Mouse (Mus musculus) adrenal gland, adult 2 months (tissue): ENCODE results near the gene Tomm20l. TPM values are rescaled to one million over a fixed set of nuclear protein-coding genes. Genes with fewer than 3 reads are reported as not detected.
"Not testable (repeated sequence)": the region's sequence is repeated elsewhere in the genome, so short reads cannot be mapped to it uniquely, and the experiment has no call there.

Source experiments
- DNase-seq: peaks from one replicate; pipeline ENCODE4 v3.0.0; 2021
- long read RNA-seq: library from polyadenylated mRNA; stranded (forward); transcript quantifications from one replicate; pipeline ENCODE4 v2.0.0, GENCODE M21; 2021
- polyA plus RNA-seq: library from polyadenylated mRNA; depleted of rRNA; stranded (reverse); fragments of >200 nt; gene quantifications from 2 replicates; pipeline ENCODE4 v1.2.3, GENCODE M21; 2012; rRNA removed
- total RNA-seq, 2 experiments: library from RNA; stranded (reverse); gene quantifications; 2 replicates each; pipeline ENCODE4 v1.2.3; 2021

Tomm20l gene
- total RNA-seq (1 to 10 TPM; 7.5 to 7.6 TPM), polyA plus RNA-seq (0.30 and 0.82 TPM in 2 replicates)
- long read RNA-seq, partial matches to known transcripts = 0 of 5 reads
- long read RNA-seq, other reads (novel, unspliced or antisense) = 0 of 5 reads

DNA sequence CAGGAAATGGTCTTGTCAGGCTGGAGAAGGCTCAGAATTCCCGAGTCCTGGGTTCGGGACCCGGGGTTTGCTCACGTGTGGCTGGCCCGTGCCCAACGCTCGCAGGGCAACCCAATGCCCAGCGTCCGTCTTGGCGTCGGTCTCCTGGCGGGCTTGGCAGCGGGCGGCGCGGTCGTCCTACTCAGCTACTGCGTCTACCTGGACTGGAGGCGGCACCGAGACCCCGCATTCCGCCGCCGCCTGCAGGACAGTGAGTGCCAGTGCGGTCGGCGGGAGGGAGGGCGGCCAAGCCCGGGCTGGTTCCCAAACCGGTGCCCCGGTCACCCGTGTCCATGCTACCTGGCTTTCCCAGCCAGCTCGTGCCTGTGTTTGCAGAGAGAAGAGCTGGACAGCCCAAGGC, at the start of gene Tomm20l:
Gene Tomm20l, plus strand, starts transcription at position 98 of the 400 bp plus-strand sequence.
- DNase-seq = peak; percentile 77

DNA sequence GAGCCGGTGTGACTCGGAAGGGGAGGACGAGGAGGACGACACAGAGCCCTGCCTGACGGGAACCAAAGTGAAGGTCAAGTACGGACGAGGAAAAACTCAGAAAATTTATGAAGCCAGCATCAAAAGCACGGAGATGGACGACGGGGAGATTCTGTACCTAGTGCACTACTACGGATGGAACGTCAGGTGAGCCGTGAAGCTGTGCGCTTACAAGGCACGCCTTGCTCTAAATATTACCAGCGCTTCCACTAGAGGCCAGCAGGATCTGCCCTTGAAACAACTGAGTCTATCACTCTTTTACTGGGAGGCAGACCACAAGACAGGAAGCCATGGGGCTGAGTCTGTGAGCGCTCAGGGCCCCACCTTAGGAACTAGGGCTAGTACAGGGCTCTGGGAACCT, 41.4 kb upstream of the Tomm20l start:
- DNase-seq = peak; percentile 26

DNA sequence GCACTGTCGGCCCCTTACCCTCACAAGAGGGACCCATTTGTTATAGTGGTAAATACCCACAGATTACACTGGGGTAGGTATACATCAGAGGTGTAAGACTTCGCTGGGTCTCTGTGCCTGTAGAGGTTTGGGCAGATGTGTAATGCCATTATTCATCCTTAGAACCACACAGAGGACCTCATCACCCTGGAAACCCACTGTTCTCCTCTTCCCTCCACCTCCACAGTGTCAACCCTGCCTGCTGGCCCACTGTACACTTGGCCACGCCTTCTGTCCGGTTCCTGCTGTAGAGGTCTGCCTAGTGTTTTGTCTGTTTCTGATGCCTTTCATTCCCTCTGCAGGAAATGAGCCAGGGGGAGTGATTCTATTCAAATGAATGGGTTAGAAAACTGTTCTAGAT, 39.2 kb upstream of the Tomm20l start:
- DNase-seq = peak; percentile 29

- DNase-seq = peak; percentile 59
Observed at GRCm38 (mm10) chr12:71073113-71073730, 38.0 kb upstream of the Tomm20l start.

DNA sequence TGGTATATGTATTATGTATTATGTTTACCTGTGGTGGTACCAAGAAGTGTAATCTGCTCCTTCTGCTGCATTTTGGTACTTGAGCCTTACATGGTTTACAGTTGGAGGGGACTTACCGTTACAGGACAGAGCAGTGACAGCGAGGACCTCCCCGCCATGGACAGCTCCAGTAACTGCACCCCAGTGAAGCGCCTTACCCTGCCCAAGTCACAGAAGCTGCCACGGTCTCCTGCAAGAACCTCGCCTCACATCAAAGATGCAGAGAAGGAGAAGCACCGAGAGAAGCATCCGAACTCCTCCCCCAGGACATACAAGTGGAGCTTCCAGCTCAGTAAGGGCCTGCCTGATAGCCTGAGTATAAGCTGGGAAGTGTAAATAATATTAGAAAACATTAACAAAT, 24.9 kb upstream of the Tomm20l start:
- DNase-seq = no peak

DNA sequence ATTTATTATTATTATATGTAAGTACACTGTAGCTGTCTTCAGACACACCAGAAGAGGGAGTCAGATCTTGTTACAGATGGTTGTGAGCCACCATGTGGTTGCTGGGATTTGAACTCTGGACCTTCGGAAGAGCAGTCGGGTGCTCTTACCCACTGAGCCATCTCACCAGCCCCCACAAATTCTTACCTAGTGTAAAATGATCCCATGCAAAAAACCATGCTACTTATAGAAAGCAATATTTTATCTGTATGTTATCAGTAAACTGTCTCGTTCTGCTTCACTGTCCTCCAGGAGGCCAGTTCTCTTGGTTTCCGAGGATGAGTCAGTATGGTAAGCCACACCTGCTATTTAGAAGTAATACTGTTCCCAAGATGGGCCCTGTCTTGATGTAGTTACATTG, 7.0 kb upstream of the Tomm20l start:
- not testable (repeated sequence) for DNase-seq

DNA sequence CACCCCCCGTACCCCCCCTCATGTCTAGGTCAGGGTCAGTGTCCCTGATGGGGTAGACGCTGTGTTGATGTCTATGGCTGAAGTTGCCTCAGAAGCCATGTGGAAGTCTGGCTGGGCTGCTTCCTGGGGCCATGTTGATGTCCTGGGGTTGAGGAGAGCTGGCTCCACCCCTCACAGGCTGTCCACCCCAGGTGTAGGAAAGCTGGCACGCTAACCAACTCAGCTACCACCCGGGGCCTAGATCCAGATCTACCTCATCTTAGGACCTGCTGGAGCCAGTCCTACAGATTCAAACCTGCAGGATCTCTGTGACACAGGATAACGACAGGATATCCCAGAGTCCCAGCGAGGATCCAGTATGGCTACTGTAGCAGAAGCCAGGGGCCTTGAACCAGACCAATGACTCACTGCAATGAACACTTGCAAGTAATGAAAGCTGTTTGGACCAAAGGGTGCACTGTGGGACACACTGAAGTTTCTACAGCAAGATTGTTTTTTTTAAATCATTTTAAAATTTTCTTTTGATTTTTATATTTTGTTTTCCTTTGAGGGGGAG, 3.9 kb upstream of the Tomm20l start:
- DNase-seq = peak; percentile 74

GRCm38 (mm10) chr12:71113074-71113473, 1.8 kb downstream of the Tomm20l start:
- DNase-seq = no peak

DNA sequence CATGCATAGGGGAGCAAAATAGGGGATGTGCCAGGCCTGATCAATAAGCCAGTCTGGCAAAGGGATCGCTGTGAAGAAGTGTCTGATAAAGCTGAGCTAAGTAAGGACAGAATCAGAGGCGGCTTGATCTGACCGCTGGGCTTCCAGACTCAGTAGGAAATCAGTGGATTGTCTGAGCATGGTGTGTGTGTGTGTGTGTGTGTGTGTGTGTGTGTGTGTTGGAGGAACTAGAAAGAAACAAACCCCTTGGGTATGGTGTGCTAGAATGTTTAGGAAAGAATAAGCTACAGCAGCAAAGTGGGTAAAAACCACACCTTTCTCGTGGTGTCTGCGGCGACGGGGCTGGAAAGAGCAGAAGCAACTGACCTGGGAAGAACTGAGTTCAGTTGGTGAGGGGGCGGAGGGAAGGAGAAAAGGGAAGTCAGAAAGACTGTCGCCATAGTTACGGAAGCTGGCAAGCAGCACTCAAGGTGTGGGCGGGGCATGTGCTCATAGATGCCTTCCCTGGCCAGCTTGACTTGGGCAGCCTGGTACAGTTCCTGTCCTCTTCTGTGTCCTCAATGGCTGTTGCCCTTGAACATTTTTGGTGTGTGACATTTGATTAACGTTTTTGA, 2.6 kb downstream of the Tomm20l start:
- DNase-seq = peak; percentile 79

DNA sequence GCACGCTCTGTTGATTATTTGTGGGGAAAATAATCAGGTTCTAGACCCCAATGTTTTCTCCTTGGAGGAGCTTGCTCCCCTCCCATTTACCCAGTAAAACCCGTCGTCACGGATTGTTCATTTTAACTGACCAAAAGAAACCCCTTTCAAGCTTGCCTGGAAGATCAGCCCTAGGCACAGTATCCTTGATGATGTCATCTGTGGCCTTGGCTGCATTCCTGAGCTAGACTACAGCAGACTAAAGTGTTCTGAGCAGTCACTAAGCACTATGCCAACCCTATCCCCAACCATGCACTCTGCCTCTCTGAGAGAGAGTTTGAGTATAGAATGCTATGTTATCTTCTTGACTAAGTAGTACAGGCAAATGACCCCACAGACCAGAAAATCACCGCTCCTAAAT, 5.2 kb downstream of the Tomm20l start:
- DNase-seq = peak; percentile 87

DNA sequence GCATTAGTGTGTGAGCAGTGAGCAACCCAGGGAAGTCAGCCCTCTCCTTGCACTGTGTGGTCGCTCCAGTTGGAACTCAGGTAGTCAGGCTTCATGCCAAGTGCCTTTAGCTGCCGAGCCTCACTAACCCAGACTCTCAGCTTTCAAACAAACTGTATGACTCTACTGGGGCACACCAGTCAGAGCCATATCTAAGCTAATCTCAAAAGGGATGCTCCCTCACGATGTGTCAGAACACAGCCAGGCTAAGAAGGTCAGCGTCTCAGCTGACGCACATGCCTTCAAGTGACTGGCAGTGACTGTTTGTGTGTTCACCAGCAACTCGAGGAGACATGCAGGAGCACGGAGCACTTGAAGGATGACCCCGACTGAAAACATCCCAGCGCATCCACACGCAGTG, 11.5 kb downstream of the Tomm20l start:
- no peak for DNase-seq

DNA sequence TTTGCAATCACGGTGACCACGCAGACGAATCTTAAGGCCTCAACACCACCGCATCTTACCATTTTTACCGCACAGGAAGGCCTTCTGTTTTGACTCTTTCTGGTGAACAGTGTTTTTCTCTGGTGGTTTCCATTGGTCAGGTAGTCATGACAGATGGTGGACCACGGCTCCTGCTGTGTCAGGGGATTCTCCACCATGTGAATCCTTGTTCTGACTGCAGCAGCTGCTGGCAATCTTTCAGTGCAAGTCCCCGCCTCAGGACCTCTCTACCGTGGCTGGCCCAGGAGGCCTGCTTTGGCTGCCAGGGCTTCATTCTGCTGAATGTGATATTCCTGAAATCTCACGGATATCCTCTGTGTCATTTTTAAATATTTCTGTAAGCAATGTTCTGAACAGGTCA, 12.1 kb downstream of the Tomm20l start:
- DNase-seq = no peak

- no peak for DNase-seq
Observed at GRCm38 (mm10) chr12:71135581-71135980, 24.4 kb downstream of the Tomm20l start.

DNA sequence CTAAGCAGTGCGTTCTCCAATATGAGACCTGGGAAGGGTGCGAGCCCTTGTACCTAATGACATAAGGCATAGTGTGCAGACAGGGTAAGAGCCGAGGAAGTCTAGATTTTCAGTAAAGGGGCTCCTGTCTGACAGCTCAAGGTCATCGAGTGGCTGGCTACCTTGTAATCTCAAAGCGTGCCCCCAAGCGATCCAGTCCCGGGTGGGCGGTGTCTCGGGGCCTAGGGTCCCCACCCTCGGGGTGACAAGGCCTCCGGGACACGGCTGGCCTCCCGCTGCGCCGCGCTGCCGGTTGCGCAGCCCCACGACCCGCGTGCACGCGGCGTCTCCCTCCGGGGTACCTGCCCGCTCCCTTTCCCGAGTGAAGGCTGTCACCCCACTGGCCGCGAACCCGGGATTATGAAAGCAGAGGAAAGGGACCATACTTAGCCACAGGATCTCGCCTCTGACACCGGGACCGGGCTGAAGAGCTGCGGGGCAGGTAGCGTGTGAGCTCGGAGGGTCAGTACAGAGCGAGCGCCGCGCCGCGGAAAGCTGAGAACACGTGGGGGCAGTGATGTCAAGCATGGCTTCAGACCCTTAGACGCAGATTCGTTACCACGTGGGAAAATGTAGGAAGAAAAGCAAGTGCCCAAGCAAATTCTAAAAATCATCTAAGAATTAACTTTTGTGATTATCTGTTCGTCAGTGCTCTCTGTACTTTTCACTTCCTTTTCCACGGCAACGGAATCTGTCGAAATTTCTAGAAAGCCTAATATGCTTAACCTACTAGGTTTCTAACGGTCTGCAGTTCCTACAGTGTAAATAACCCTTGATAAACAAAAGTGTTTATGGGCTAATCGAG, 25.1 kb downstream of the Tomm20l start, which contains the start of the genes Timm9 and 2700049A03Rik:
Gene Timm9, minus strand, starts transcription at position 555 of the 844 bp plus-strand sequence.
Gene 2700049A03Rik, plus strand, starts transcription at position 719 of the 844 bp plus-strand sequence.
- peak; percentile 87 for DNase-seq

- peak; percentile 87 for DNase-seq
Observed at GRCm38 (mm10) chr12:71136974-71137491, 25.8 kb downstream of the Tomm20l start.

DNA sequence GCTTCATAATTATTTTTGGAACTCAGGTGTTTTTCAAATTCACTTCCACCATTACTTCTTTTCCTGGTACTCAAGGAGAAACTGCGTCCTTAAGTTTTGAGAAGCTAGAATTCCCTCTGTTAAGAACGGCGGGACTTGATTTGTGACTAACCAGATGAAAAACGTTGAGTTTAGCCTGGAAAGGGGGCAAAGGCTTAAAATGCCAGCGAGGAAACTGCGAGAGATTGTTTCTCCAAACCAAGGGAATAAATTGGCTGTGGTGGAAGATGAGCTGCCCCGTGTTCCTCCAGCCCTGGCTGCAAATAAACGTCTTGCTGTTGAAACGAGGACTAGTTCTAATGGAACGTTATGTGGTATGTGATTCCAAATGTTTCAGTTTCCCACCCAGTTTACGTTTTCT, 26.5 kb downstream of the Tomm20l start:
- DNase-seq = no peak

GRCm38 (mm10) chr12:71139258-71139828, 28.1 kb downstream of the Tomm20l start:
- DNase-seq = no peak

DNA sequence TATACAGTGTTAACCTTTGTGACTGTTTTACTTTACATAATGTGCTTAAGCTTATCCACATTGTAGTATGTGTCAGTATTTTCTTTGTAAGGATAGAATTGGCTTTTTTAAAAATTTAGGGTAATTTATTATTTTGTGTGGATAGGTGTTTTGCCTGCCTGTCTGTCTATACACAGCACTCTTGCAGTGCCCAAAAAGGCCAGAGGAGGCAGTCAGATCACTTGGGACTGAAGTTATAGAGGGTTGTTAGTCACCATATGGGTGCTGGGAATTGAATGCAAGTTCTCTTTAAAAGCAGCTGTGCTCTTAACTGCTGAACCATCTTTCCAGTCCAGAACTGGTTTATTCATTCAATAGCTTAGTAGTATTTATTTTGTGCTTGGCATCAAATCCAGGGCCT, 30.0 kb downstream of the Tomm20l start:
- DNase-seq = no peak

DNA sequence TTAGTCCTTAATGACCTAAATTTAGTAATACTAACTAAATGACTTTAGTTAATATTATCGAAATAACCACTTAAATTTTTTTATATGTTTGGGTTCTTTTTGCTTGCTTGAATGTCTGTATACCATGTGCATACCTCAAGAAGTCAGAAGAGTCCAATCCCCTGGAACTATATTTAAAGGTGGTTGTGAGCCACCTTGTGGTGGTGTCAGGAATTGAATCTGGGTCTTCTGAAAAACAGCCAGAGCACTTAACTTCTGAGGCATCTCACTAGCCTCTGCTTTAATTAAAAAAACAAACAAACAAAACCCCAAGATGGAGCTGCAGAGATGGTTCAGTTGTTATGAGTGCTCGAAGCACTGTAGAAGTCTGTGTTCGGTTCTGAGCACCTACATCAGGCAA, 36.4 kb downstream of the Tomm20l start:
- peak; percentile 57 for DNase-seq

DNA sequence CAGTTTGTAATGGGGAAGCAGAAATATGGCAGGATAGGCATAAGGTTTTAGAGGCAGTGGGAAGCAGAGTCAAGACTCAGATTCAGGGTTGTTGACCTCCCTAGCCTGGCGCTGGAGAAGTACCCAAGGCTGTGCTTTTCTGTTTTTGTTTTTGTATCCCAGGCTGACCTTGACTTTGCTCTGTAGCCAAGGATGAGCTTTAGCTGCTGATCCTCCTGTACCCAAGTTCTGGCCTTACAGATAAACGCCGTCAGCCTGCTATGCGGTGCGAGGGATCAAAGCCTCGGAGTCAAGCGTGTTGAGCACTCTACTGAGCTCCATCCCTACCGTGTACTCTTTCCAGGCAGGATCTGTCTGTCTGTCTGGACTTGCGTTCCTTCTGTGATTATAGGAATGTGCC, 37.6 kb downstream of the Tomm20l start:
- DNase-seq = peak; percentile 61

- peak; percentile 54 for DNase-seq
Observed at GRCm38 (mm10) chr12:71149456-71149855, 38.2 kb downstream of the Tomm20l start.

GRCm38 (mm10) chr12:71150167-71150566, 38.9 kb downstream of the Tomm20l start:
- no peak for DNase-seq
